19 mouse cellular contexts compared by ENCODE assay signal in genomic region chr7:40390927-40391326, GRCm38 (mm10).
DNase-seq lines count a peak whose midpoint lies in the region; ATAC-seq lines count a peak whose summit lies in the region.
"Had no signal": no experiment of that assay in that cellular context is flagged by ENCODE, and none has a peak within 500 bp of the region (broad histone marks: within the 10 kb centered on the region; RNA-seq: fewer than 3 reads in every experiment).

No protein-coding gene starts in this region.

- H3K4me3 ChIP-seq in hindbrain, embryonic 11.5 days (ENCODE audit: low read depth, low read length) = no peak overlapping the region
- no peak overlapping the region for H3K4me3 ChIP-seq in hindbrain, embryonic 14.5 days (replicated peaks; ENCODE audit: low read length)
- H3K4me3 ChIP-seq in forebrain, embryonic 15.5 days = no peak overlapping the region
- H3K4me3 ChIP-seq in midbrain, embryonic 14.5 days (replicated peaks; ENCODE audit: low read depth, low read length) = no peak overlapping the region
- H3K4me3 ChIP-seq: gastrocnemius, adult 2 months; heart, embryonic 13.5 days; kidney, embryonic 15.5 days had no signal

- H3K9ac ChIP-seq in hindbrain, embryonic 11.5 days (ENCODE audit: low read depth, low read length) = no peak overlapping the region
- H3K9ac ChIP-seq in hindbrain, embryonic 14.5 days = no peak overlapping the region
- no peak overlapping the region for H3K9ac ChIP-seq in forebrain, embryonic 15.5 days (replicated peaks)
- H3K9ac ChIP-seq in midbrain, embryonic 14.5 days (replicated peaks; ENCODE audit: low read length) = no peak overlapping the region
- H3K9ac ChIP-seq: heart, embryonic 13.5 days; kidney, embryonic 15.5 days; liver, postnatal 0 days had no signal

- no peaks in the 10 kb centered on the region for H3K9me3 ChIP-seq in hindbrain, embryonic 11.5 days (ENCODE audit: control insufficient read depth, low read length)
- no peaks in the 10 kb centered on the region for H3K9me3 ChIP-seq in hindbrain, embryonic 14.5 days (ENCODE audit: control insufficient read depth, low read length)
- H3K9me3 ChIP-seq in forebrain, embryonic 15.5 days = no peaks in the 10 kb centered on the region
- no peaks in the 10 kb centered on the region for H3K9me3 ChIP-seq in midbrain, embryonic 14.5 days (ENCODE audit: control insufficient read depth, low read length)
- H3K9me3 ChIP-seq: heart, embryonic 13.5 days; kidney, embryonic 15.5 days had no signal

- WGBS in hindbrain, embryonic 11.5 days = 12% methylated on average over 3 of the region's 3 CpGs
- 8% methylated on average over 3 of the region's 3 CpGs for WGBS in hindbrain, embryonic 14.5 days
- WGBS in forebrain, embryonic 15.5 days = 2% methylated on average over 3 of the region's 3 CpGs
- WGBS in midbrain, embryonic 14.5 days = under 1% methylated on average over 3 of the region's 3 CpGs

- peak; percentile 35 for DNase-seq in hindbrain, embryonic 11.5 days (ENCODE audit: low spot score)
- no peak for DNase-seq in hindbrain, embryonic 14.5 days (ENCODE audit: low spot score)
- peak; percentile 55 for DNase-seq in midbrain, embryonic 14.5 days
- DNase-seq in retina, postnatal 1 day = peak; percentile 82
- no peak for DNase-seq in thymus, postnatal 4 days
- DNase-seq in urinary bladder, postnatal 14 days (ENCODE audit: low spot score) = no peak
- no peak for DNase-seq in ovary, adult 18-20 months (ENCODE audit: low spot score)
- DNase-seq: adrenal gland, postnatal 36 days; cerebellum, postnatal 25 days; gastrocnemius, adult 2 months; heart, postnatal 36 days; liver; liver, postnatal 0 days; right cerebral cortex, adult 18-20 months had no signal

- H3K4me2 ChIP-seq in hindbrain, embryonic 11.5 days (replicated peaks; ENCODE audit: low read depth, low read length) = no peak overlapping the region
- H3K4me2 ChIP-seq in hindbrain, embryonic 14.5 days (replicated peaks) = no peak overlapping the region
- no peak overlapping the region for H3K4me2 ChIP-seq in forebrain, embryonic 15.5 days (replicated peaks)
- H3K4me2 ChIP-seq in midbrain, embryonic 14.5 days (ENCODE audit: low read length) = no peak overlapping the region
- H3K4me2 ChIP-seq: heart, embryonic 13.5 days; kidney, embryonic 15.5 days had no signal

- ATAC-seq in hindbrain, embryonic 11.5 days (ENCODE audit: low FRiP score) = peak; percentile 60
- no peak for ATAC-seq in hindbrain, embryonic 14.5 days (ENCODE audit: low FRiP score)
- ATAC-seq in forebrain, embryonic 15.5 days (replicated peaks) = no peak
- ATAC-seq in midbrain, embryonic 14.5 days (ENCODE audit: low FRiP score, low TSS enrichment) = peak; percentile 25; the same call in 1 of the 2 replicates
- ATAC-seq: intestine, embryonic 16.5 days; liver, postnatal 0 days; Patski had no signal

- no peak overlapping the region for H3K27ac ChIP-seq in hindbrain, embryonic 11.5 days (ENCODE audit: low read depth, low read length)
- no peak overlapping the region for H3K27ac ChIP-seq in hindbrain, embryonic 14.5 days
- H3K27ac ChIP-seq in forebrain, embryonic 15.5 days (replicated peaks) = peak overlapping the region; percentile 85; the same call in 1 of the 2 replicates
- 0 out of 2 replicates have a peak overlapping the region, but pooled peaks have one; percentile 41 for H3K27ac ChIP-seq in midbrain, embryonic 14.5 days (replicated peaks; ENCODE audit: low read depth, low read length)
- H3K27ac ChIP-seq: gastrocnemius, adult 2 months; heart, embryonic 13.5 days; kidney, embryonic 15.5 days had no signal

- no peaks in the 10 kb centered on the region for H3K27me3 ChIP-seq in hindbrain, embryonic 11.5 days (ENCODE audit: control insufficient read depth, insufficient read depth, low read length)
- H3K27me3 ChIP-seq in hindbrain, embryonic 14.5 days (ENCODE audit: control insufficient read depth, insufficient read depth, low read length) = no peaks in the 10 kb centered on the region
- no peaks in the 10 kb centered on the region for H3K27me3 ChIP-seq in forebrain, embryonic 15.5 days
- no peaks in the 10 kb centered on the region for H3K27me3 ChIP-seq in midbrain, embryonic 14.5 days (ENCODE audit: control insufficient read depth, insufficient read depth, low read length)
- H3K27me3 ChIP-seq: heart, embryonic 13.5 days; kidney, embryonic 15.5 days; Patski had no signal

- H3K36me3 ChIP-seq in hindbrain, embryonic 11.5 days (ENCODE audit: control insufficient read depth, insufficient read depth, low read length) = no peaks in the 10 kb centered on the region
- no peaks in the 10 kb centered on the region for H3K36me3 ChIP-seq in hindbrain, embryonic 14.5 days (replicated peaks; ENCODE audit: control insufficient read depth, insufficient read depth)
- H3K36me3 ChIP-seq in forebrain, embryonic 15.5 days = no peaks in the 10 kb centered on the region
- no peaks in the 10 kb centered on the region for H3K36me3 ChIP-seq in midbrain, embryonic 14.5 days (ENCODE audit: control insufficient read depth, insufficient read depth, low read length)
- H3K36me3 ChIP-seq: heart, embryonic 13.5 days; kidney, embryonic 15.5 days had no signal

- H3K4me1 ChIP-seq in hindbrain, embryonic 11.5 days (replicated peaks; ENCODE audit: control insufficient read depth, insufficient read depth, low read length) = 0 out of 2 replicates have a peak, but pooled peaks cover 3% of the 10 kb centered on the region
- peaks cover 9% of the 10 kb centered on the region for H3K4me1 ChIP-seq in hindbrain, embryonic 14.5 days (replicated peaks; ENCODE audit: control insufficient read depth, insufficient read depth, low read length)
- H3K4me1 ChIP-seq in forebrain, embryonic 15.5 days = peaks cover 30% of the 10 kb centered on the region
- peaks cover 23% of the 10 kb centered on the region for H3K4me1 ChIP-seq in midbrain, embryonic 14.5 days (ENCODE audit: control insufficient read depth, insufficient read depth, low read length)
- H3K4me1 ChIP-seq: heart, embryonic 13.5 days; kidney, embryonic 15.5 days had no signal

Comparison
In these comparisons a context has a peak if more than half of its experiments do, and no peak if none do; other contexts are left out.
1. ATAC-seq: peak in hindbrain, embryonic 11.5 days (single experiment) and midbrain, embryonic 14.5 days (single experiment); none in hindbrain, embryonic 14.5 days (single experiment) and forebrain, embryonic 15.5 days (single experiment).
2. DNase-seq: peak in hindbrain, embryonic 11.5 days (single experiment), midbrain, embryonic 14.5 days (single experiment) and retina, postnatal 1 day (single experiment); none in hindbrain, embryonic 14.5 days (single experiment), thymus, postnatal 4 days (single experiment), urinary bladder, postnatal 14 days (single experiment) and ovary, adult 18-20 months (single experiment).
3. H3K27ac ChIP-seq: peak in forebrain, embryonic 15.5 days (single experiment) and midbrain, embryonic 14.5 days (single experiment); none in hindbrain, embryonic 11.5 days (single experiment) and hindbrain, embryonic 14.5 days (single experiment).